Mouse (Mus musculus): ENCODE results near the gene Hoxc6.

The Hoxc6 gene

GRCm38 (mm10) chr15:102969296-102969695 lies 28.8 kb upstream of the Hoxc6 start:
- no peak for DNase-seq

- no peak for DNase-seq
Observed at GRCm38 (mm10) chr15:102970740-102971139, 27.3 kb upstream of the Hoxc6 start.

- DNase-seq, result no peak
Observed at GRCm38 (mm10) chr15:102972254-102972653, 25.8 kb upstream of the Hoxc6 start.

GRCm38 (mm10) chr15:102972753-102973152 lies 25.3 kb upstream of the Hoxc6 start:
- DNase-seq, result no peak

- no peak for DNase-seq
Observed at GRCm38 (mm10) chr15:102975034-102975433, 23.0 kb upstream of the Hoxc6 start.

GRCm38 (mm10) chr15:102975688-102976111 lies 22.4 kb upstream of the Hoxc6 start:
- no peak for DNase-seq

GRCm38 (mm10) chr15:102976171-102976570 lies 21.9 kb upstream of the Hoxc6 start, which contains the start of gene Hoxc9:
TSS of gene Hoxc9 (plus strand) at chr15:102976439.
- DNase-seq, result no peak

GRCm38 (mm10) chr15:102976631-102977422 lies 21.2 kb upstream of the Hoxc6 start:
- no peak for DNase-seq

- DNase-seq, result no peak
Observed at GRCm38 (mm10) chr15:102977423-102977974, 20.6 kb upstream of the Hoxc6 start.

- DNase-seq, result no peak
Observed at GRCm38 (mm10) chr15:102978615-102979515, 19.2 kb upstream of the Hoxc6 start.

GRCm38 (mm10) chr15:102979936-102980335 lies 18.1 kb upstream of the Hoxc6 start:
- DNase-seq, result no peak

GRCm38 (mm10) chr15:102980352-102980751 lies 17.7 kb upstream of the Hoxc6 start:
- DNase-seq, result no peak

- no peak for DNase-seq
Observed at GRCm38 (mm10) chr15:102980912-102981311, 17.1 kb upstream of the Hoxc6 start.

GRCm38 (mm10) chr15:102981379-102982288 lies 16.4 kb upstream of the Hoxc6 start:
- no peak for DNase-seq

- no peak for DNase-seq
Observed at GRCm38 (mm10) chr15:102983716-102984115, 14.3 kb upstream of the Hoxc6 start.

- DNase-seq, result no peak
Observed at GRCm38 (mm10) chr15:102984521-102984920, 13.5 kb upstream of the Hoxc6 start.

GRCm38 (mm10) chr15:102984925-102985324 lies 13.1 kb upstream of the Hoxc6 start:
- DNase-seq, result no peak

GRCm38 (mm10) chr15:102987124-102987833 lies 10.8 kb upstream of the Hoxc6 start:
- peak; percentile 95 for DNase-seq

- DNase-seq, result no peak
Observed at GRCm38 (mm10) chr15:102988078-102988477, 10.0 kb upstream of the Hoxc6 start.

- DNase-seq, result no peak
Observed at GRCm38 (mm10) chr15:102990461-102991397, 7.3 kb upstream of the Hoxc6 start, which contains the start of gene Hoxc8. TSS of gene Hoxc8 (plus strand) at chr15:102990607.
